Mouse (Mus musculus) thymus, adult 2 months (tissue): ENCODE measurements around the gene Chp1. TPM values are rescaled to one million over a fixed set of nuclear protein-coding genes. Genes with fewer than 3 reads are reported as not detected.

Experiments used
- DNase-seq: peaks from one replicate; pipeline ENCODE4 v3.0.0; 2021
- H3K27ac ChIP-seq: fragments of 200-500 bp; 2 replicates; pipeline ENCODE4 v1.5.1; 2012; ENCODE audit warnings: low read length, control low read depth; ENCODE audit not compliant: control insufficient read depth, insufficient read depth
- H3K27me3 ChIP-seq: fragments of 200-500 bp; 2 replicates; pipeline ENCODE4 v1.6.1; 2012; ENCODE audit warnings: mild to moderate bottlenecking, low read length, moderate library complexity, mixed read lengths; ENCODE audit not compliant: control insufficient read depth, insufficient read depth
- H3K36me3 ChIP-seq: fragments of 200-500 bp; 2 replicates; pipeline ENCODE4 v1.6.1; 2012; ENCODE audit warnings: mild to moderate bottlenecking, low read length, moderate library complexity; ENCODE audit not compliant: control insufficient read depth, insufficient read depth
- H3K4me1 ChIP-seq: fragments of 200-500 bp; replicated peaks from 2 replicates; pipeline ENCODE4 v1.6.1; 2012; ENCODE audit warnings: low read length; ENCODE audit not compliant: control insufficient read depth, insufficient read depth
- H3K4me3 ChIP-seq: fragments of 200-500 bp; 2 replicates; pipeline ENCODE4 v1.5.1; 2012; ENCODE audit warnings: mild to moderate bottlenecking, low read length, control low read depth, moderate library complexity; ENCODE audit not compliant: control insufficient read depth, insufficient read depth
- CTCF ChIP-seq: fragments of 200-500 bp; IDR thresholded peaks from 2 replicates; pipeline ENCODE4 v1.5.1; 2012; ENCODE audit warnings: mild to moderate bottlenecking, control low read depth, low read length, moderate library complexity, borderline replicate concordance; ENCODE audit not compliant: control insufficient read depth, poor library complexity, insufficient read depth; ENCODE audit errors: extremely low read depth
- POLR2A ChIP-seq: fragments of 200-500 bp; IDR thresholded peaks from 2 replicates; pipeline ENCODE4 v1.6.1; 2012; ENCODE audit warnings: mild to moderate bottlenecking, low read length, control low read depth, moderate library complexity; ENCODE audit not compliant: control insufficient read depth, poor library complexity, insufficient read depth; ENCODE audit errors: extremely low read depth
- WGBS: fragments of 180-500 bp; shearing (Covaris S2); methylation state at CpG from one replicate; pipeline ENCODE4 v1.1.7; 2018; 5-methylcytosine and 5-hydroxymethylcytosine counted together
- polyA plus RNA-seq: library from polyadenylated mRNA; depleted of rRNA; stranded (reverse); fragments of >200 nt; gene quantifications from 2 replicates; pipeline ENCODE4 v1.2.3, GENCODE M21; 2012

The Chp1 gene
- polyA plus RNA-seq, 1 experiment = 78.5 TPM

DNA sequence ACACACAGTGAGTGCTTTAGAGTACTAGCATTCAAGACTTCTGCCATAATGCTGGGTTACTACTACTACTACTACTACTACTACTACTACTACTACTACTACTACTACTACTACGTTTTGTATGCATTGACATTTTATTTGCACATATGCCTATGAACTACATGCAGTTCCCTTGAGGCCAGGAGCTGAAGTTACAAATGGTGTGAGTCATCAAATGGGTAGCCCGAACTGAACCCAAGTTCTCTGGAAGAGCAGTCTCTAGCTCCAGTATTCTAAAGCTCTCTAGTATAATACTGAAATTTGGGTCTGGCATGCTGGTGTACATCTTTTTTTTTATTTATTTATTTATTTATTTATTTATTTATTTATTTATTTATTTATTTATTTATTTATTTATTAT is 3.8 kb upstream of the Chp1 start:
- WGBS = 90% methylated on average over 2 of the region's 2 CpGs

DNA sequence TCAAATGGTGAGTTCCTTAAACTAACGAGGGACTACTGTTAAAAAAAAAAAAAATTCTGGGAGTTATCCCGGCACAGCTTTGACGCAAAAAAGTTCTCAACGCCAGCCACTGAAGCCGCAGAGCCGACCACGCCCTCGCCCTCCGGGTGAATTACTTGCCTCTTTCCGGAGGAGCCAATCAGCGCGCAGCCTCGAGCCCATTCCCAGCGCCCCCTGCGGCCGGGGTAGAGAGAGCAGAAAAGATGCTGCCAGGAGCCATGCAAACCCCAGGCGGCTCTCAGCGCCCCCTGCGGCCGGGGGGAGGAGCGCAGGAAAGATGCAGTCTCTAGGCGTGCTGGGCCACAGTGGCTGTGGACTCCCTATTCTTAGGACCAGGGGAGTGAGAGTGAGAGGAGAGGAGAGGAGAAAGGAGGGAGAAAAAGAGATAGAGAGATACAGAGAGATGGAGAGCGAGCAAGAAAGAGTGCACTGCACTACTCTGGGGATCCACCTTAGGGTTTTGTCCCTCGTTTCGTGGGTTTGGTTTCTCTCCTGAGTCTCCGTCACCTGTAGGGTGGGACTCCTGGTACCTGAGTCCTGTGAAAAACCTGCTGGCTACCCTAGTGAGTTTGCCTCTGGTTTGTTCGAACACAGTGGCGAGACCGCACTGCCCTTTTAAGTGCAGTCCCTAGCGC is 512 bp upstream of the Chp1 start:
- peak; percentile 85 for DNase-seq
- Histone ChIP-seq H3K27ac (peak overlapping the region; percentile 20; the same call in 1 of the 2 replicates), H3K36me3 (no peaks in the 10 kb centered on the region), H3K4me3 (peak overlapping the region; percentile 83), H3K27me3 (no peaks in the 10 kb centered on the region), H3K4me1 (no peaks in the 10 kb centered on the region)
- TF ChIP-seq CTCF = peak; percentile 99
- no peak for TF ChIP-seq POLR2A
- WGBS = 2% methylated on average over 30 of the region's 30 CpGs

More for the DNA sequence above, 3.8 kb upstream of the Chp1 start:
- DNase-seq = no peak
- no peak overlapping the region for H3K4me3 ChIP-seq
- H3K4me1 ChIP-seq = no peaks in the 10 kb centered on the region
- no peaks in the 10 kb centered on the region for H3K36me3 ChIP-seq
- TF ChIP-seq POLR2A (no peak), CTCF (no peak)
- no peaks in the 10 kb centered on the region for H3K27me3 ChIP-seq
- H3K27ac ChIP-seq = no peak overlapping the region

DNA sequence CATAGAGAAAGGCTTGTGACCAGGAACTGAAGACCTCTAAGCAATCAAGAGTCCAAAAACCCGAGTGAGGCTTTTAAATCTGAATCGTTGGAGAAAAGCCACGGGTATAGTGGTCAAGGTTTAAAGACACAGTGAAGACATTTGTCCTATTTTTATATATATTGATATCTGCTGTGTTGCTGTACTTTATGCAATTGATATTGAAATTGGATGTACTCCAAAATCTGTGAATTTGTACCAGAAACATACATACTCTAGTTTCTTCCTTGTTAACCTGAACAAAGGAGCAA is 819 bp downstream of the Chp1 start:
- WGBS = 4% methylated on average over 3 of the region's 3 CpGs
- Histone ChIP-seq H3K36me3 (no peaks in the 10 kb centered on the region), H3K4me1 (no peaks in the 10 kb centered on the region), H3K27ac (no peak overlapping the region), H3K4me3 (no peak overlapping the region), H3K27me3 (no peaks in the 10 kb centered on the region)
- TF ChIP-seq POLR2A = no peak
- no peak for TF ChIP-seq CTCF
- DNase-seq = no peak

DNA sequence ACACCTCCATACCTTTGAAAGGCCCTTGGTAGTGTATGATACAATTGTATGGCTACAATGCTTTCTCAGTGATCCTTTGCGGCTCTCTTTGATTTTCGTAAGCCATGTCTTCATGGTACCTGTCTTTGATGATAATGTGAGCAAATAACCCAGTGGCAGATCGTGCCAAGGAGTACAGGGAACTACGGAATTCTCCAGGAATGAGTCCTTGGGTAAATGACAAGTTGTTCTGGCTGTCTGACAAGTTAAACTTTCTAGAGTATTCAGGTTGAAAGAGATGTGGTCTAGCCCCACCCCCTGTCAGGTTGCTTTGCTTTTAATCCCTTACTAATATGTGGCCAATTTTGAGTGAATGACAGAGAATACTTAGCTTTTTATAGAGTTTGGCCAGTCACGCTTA is 1.2 kb downstream of the Chp1 start:
- 95% methylated on average over 5 of the region's 5 CpGs for WGBS
- Histone ChIP-seq H3K27me3 (no peaks in the 10 kb centered on the region), H3K4me1 (no peaks in the 10 kb centered on the region), H3K36me3 (no peaks in the 10 kb centered on the region), H3K27ac (no peak overlapping the region), H3K4me3 (no peak overlapping the region)
- no peak for DNase-seq
- TF ChIP-seq CTCF (no peak), POLR2A (no peak)

DNA sequence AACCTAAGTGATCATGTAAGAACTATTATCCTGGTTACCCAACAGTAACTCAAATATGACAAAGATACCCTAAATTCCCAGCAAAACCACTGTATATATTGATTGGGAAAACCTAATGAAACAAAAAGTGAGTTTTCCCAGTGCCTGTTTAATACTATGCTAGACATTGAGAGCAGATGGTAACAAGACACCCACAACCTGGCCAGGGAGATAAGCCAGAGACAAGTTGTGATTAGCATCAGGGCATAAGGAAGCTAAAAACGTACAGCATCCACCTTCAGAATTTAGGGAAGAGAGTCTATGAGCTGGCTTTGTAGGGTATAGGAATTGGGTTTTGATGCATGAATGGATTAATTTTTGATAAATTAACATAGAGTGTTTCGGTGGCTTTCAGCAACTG is 2.2 kb downstream of the Chp1 start:
- WGBS = 96% methylated on average over 2 of the region's 2 CpGs
- Histone ChIP-seq H3K27me3 (no peaks in the 10 kb centered on the region), H3K4me3 (no peak overlapping the region)

DNA sequence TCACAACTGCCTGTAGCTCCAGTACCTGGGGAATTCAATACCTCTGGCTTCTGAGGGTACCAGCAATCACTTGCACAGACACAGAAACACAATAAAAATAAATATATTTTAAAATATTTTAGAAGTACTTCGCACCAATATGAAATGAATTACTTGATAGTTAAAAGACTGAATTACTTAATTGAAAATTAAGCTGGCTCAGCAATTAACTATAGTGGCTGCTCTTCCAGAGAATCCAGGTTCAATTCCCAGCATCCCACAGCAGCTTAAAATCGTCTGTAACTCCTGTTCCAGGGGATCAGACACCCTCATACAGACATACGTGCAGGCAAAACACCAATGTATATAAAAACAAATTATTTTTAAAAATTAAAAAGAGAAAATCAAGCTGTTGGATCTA is 10.5 kb downstream of the Chp1 start:
- no peak overlapping the region for H3K27ac ChIP-seq
- H3K27me3 ChIP-seq = no peaks in the 10 kb centered on the region
- H3K36me3 ChIP-seq = no peaks in the 10 kb centered on the region
- no peak for DNase-seq
- 98% methylated on average over 3 of the region's 3 CpGs for WGBS
- TF ChIP-seq POLR2A = no peak
- no peak for TF ChIP-seq CTCF
- no peak overlapping the region for H3K4me3 ChIP-seq
- peaks cover 9% of the 10 kb centered on the region for H3K4me1 ChIP-seq

More for the DNA sequence above, 2.2 kb downstream of the Chp1 start:
- DNase-seq = no peak
- H3K27ac ChIP-seq = no peak overlapping the region
- no peaks in the 10 kb centered on the region for H3K36me3 ChIP-seq
- no peaks in the 10 kb centered on the region for H3K4me1 ChIP-seq
- TF ChIP-seq CTCF (no peak), POLR2A (no peak)
